Mouse (Mus musculus) left cerebral cortex, adult 2 months (tissue): ENCODE measurements around the gene C2cd2l. TPM values are rescaled to one million over a fixed set of nuclear protein-coding genes. Genes with fewer than 3 reads are reported as not detected.
"Not testable (repeated sequence)": the region's sequence is repeated elsewhere in the genome, so short reads cannot be mapped to it uniquely, and the experiment has no call there.

ENCODE experiments used
- DNase-seq, 2 experiments: peaks; one replicate each; pipeline ENCODE4 v3.0.0; 2021 to 2022; ENCODE audit warnings: low spot score in 2 of 2, mixed read lengths in 1 of 2; ENCODE audit errors: extremely low spot score in 1 of 2
- H3K27ac ChIP-seq: fragments of 200-600 bp; 2 replicates; pipeline ENCODE4 v1.8.1; 2022
- H3K4me3 ChIP-seq: fragments of 200-600 bp; 2 replicates; pipeline ENCODE4 v1.8.1; 2022
- CTCF ChIP-seq: fragments of 200-600 bp; IDR thresholded peaks from 2 replicates; pipeline ENCODE4 v1.8.1; 2022; ENCODE audit warnings: antibody characterized with exemption, mild to moderate bottlenecking, moderate library complexity
- intact Hi-C: fragments of 180-260 bp; cut with DNase I; formaldehyde crosslinking; loops from one replicate; pipeline ENCODE4 v1.15.1; 2025
- total RNA-seq, 2 experiments: library from RNA; stranded (reverse); gene quantifications; 2 replicates each; pipeline ENCODE4 v1.2.3; 2021

Gene C2cd2l
- total RNA-seq, 2 experiments from 2014 or later, result 190 to 222 TPM

- Histone ChIP-seq H3K4me3 (peak overlapping the region; percentile 85), H3K27ac (peak overlapping the region; percentile 96)
- intact Hi-C loops, result no loop called here
- TF ChIP-seq CTCF, result no peak
- no peak for DNase-seq
Measured at GRCm38 (mm10) chr9:44335331-44336092, 15.4 kb upstream of the C2cd2l start.

GRCm38 (mm10) chr9:44334396-44335330, 14.6 kb upstream of the C2cd2l start, which contains the start of gene H2afx:
Gene H2afx (plus strand): TSS chr9:44334694.
- intact Hi-C loops, result loop anchor here (1.0 to 5.0 kb wide), 2 partner anchors 8 to 37 kb away; partner anchors contain the start of gene Dpagt1
- peak; percentile 56 for TF ChIP-seq CTCF
- Histone ChIP-seq H3K4me3 (peak within 1 kb of the TSS; percentile 85), H3K27ac (peak within 1 kb of the TSS; percentile 96)
- DNase-seq, result peak; percentile 96 to 98

GRCm38 (mm10) chr9:44332918-44333638, 13.0 kb upstream of the C2cd2l start:
- no peak for DNase-seq
- TF ChIP-seq CTCF, result no peak
- Histone ChIP-seq H3K4me3 (no peak overlapping the region), H3K27ac (no peak overlapping the region)
- intact Hi-C loops, result loop anchor here (5.0 kb wide), 1 partner anchor 36 kb away; no protein-coding TSS in a partner anchor

- DNase-seq, result no peak
- no peak overlapping the region for H3K27ac ChIP-seq
- no peak for TF ChIP-seq CTCF
- intact Hi-C loops, result loop anchor here (5.0 kb wide), 1 partner anchor 33 kb away; no protein-coding TSS in a partner anchor
- H3K4me3 ChIP-seq, result no peak overlapping the region
Measured at GRCm38 (mm10) chr9:44330736-44331135, 10.7 kb upstream of the C2cd2l start.

GRCm38 (mm10) chr9:44327926-44328325, 7.8 kb upstream of the C2cd2l start:
- no peak for DNase-seq
- Histone ChIP-seq H3K27ac (no peak overlapping the region), H3K4me3 (no peak overlapping the region)
- no peak for TF ChIP-seq CTCF
- intact Hi-C loops, result no loop called here

- intact Hi-C loops, result no loop called here
- DNase-seq, result no peak
- H3K27ac ChIP-seq, result peak overlapping the region; percentile 86
- no peak for TF ChIP-seq CTCF
- H3K4me3 ChIP-seq, result peak overlapping the region; percentile 84
Measured at GRCm38 (mm10) chr9:44327064-44327711, 7.1 kb upstream of the C2cd2l start.

- Histone ChIP-seq H3K27ac (peak overlapping the region; percentile 86), H3K4me3 (peak overlapping the region; percentile 84)
- TF ChIP-seq CTCF, result no peak; the same call in 1 of the 2 replicates
- DNase-seq, result peak; percentile 73 to 81
- intact Hi-C loops, result loop anchor here (1.0 kb wide), 1 partner anchor 8 kb away; the partner anchor contains the start of gene H2afx
Measured at GRCm38 (mm10) chr9:44326371-44327063, 6.4 kb upstream of the C2cd2l start.

- intact Hi-C loops, result loop anchor here (1.0 kb wide), 1 partner anchor 8 kb away; the partner anchor contains the start of gene H2afx
- Histone ChIP-seq H3K4me3 (peak within 1 kb of the TSS; percentile 84), H3K27ac (peak within 1 kb of the TSS; percentile 86)
- peak in 1 of 2 experiments; percentile 59 for DNase-seq
- no peak for TF ChIP-seq CTCF
Measured at GRCm38 (mm10) chr9:44325768-44326370, 5.8 kb upstream of the C2cd2l start, which contains the start of gene Dpagt1. Gene Dpagt1 (plus strand): TSS chr9:44326019.

GRCm38 (mm10) chr9:44325032-44325767, 5.1 kb upstream of the C2cd2l start:
- Histone ChIP-seq H3K27ac (peak overlapping the region; percentile 86), H3K4me3 (peak overlapping the region; percentile 84)
- intact Hi-C loops, result not testable (repeated sequence)

More at GRCm38 (mm10) chr9:44325032-44325767, 5.1 kb upstream of the C2cd2l start:
- DNase-seq, result not testable (repeated sequence)
